Mouse (Mus musculus) heart, postnatal 14 days (tissue): ENCODE data around the gene Nfe2l2. TPM values are rescaled to one million over a fixed set of nuclear protein-coding genes. Genes with fewer than 3 reads are reported as not detected.
"Not testable (repeated sequence)": the region's sequence is repeated elsewhere in the genome, so short reads cannot be mapped to it uniquely, and the experiment has no call there.

ENCODE experiments used
- DNase-seq, 2 experiments: peaks; one replicate each; pipeline ENCODE4 v3.0.0; 2021 to 2022
- intact Hi-C: fragments of 180-260 bp; cut with DNase I; formaldehyde crosslinking; loops from one replicate; pipeline ENCODE4 v1.15.1; 2025
- total RNA-seq, 2 experiments: library from RNA; stranded (reverse); gene quantifications; 2 replicates each; pipeline ENCODE4 v1.2.3; 2021

Gene Nfe2l2
- total RNA-seq, 2 experiments from 2014 or later: 67.5 to 78.8 TPM

DNA sequence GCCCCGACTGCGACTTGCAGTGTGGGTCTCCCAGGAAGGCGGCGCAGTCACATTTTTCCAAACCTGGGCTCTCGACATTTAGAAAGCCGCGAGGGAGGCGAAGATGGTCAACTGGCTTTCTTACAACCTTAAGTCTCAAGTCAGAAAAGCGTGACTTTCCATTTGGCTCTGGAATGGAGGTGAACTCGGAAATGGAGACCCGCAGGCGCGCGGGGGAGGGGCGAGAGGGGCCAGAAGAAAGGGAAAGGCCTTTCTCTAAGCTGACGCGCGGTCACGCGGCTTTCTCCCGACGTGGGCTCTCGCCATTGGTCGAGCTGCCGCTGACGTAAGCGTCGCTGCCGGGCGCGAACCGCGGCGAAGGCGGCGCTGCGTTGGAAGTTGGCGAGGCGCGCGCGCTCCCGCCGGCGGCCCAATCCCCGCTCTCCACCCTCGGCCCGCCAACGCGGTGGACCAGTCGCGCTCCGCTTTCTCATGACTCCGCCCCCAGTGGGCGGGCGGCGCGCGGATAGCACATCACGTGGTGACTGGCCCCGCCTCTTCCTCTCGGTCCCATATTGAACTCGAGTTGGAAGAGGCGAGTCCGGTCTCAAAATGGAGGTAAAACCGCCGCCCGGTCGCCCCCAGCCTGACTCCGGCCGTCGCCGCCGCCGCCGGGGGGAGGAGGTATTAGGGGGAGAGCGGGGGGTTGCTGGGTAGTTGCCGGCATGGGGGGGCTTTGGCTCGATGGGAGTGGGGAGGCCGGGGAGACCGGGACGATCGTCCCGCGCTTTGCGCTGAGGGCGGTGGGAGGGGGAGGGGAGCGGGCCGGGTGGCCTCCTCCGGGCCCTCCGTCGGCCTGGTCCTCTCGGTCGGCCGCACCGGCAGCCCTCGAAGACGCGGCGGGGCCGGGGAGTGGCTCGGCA lies 45.5 kb downstream of the Nfe2l2 start, which contains the start of gene Hnrnpa3:
Gene Hnrnpa3, plus strand, starts transcription at position 535 of the 902 bp plus-strand sequence.
- intact Hi-C loops: loop anchor here (1.0 to 2.0 kb wide), 2 partner anchors 44 to 46 kb away; no protein-coding TSS in a partner anchor
- DNase-seq: peak; percentile 99

- intact Hi-C loops: loop anchor here (2.0 kb wide), 1 partner anchor 45 kb away; no protein-coding TSS in a partner anchor
- peak in 1 of 2 experiments; percentile 13 for DNase-seq
These were observed 46.3 kb downstream of the Nfe2l2 start for GRCm38 (mm10) chr2:75657907-75658691.

DNA sequence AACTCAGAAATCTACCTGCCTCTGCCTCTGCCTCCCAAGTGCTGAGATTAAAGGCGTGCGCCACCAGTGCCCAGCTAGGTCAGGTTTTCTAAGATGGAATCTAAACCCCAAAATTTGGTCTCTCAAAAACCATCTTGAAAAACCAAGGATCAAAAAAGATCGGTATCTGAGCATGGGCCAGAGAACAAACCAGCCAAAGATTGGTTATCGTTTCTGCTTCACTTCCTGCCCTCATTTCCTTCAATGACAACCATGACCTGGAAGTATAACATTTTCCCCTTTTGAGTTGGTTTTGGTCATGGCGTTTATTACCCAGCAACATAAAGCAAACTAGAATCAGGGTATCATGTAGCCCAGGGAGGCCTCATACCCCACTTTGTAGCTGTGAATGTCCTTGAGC lies 47.5 kb downstream of the Nfe2l2 start:
- DNase-seq: no peak
- intact Hi-C loops: no loop called here

DNA sequence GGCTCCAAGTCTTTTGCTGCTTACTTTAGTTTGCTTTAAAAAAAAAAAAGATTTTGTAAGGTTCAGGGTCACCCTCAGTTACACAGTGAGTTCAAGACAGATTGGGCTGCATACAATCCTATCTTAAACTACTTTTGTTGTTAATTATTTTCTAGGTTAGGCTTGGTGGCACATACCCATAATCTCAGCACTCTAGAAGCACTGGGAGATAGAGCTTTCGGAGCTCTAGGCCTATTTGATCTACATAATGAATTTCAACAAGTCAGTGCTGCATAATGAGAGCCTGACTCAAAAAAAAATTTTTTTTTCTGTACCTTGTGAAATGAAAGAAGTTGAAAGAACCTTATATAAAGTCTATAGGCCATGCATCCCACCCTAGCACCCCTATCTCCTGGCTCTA lies 49.8 kb downstream of the Nfe2l2 start:
- intact Hi-C loops: no loop called here
- no peak for DNase-seq

DNA sequence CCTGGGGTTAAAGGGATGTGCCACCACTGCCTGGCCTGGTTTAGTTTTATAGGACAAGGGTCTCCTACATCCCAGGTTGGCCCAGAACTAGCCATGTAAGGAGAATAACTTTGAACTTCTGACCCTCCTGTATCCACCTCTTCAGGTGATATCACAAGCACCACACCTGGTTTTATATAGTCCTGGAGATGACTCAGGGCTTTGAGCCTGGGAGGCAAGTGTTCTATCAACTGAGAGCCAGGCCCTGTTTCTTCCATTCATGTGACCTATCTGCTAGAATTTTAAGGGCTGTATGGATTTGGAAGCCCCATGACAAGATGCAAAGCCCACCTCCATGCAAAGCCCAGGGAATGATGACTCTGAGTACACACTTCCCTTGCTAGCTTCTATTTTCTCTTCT lies 51.3 kb downstream of the Nfe2l2 start:
- DNase-seq: no peak
- intact Hi-C loops: no loop called here

DNA sequence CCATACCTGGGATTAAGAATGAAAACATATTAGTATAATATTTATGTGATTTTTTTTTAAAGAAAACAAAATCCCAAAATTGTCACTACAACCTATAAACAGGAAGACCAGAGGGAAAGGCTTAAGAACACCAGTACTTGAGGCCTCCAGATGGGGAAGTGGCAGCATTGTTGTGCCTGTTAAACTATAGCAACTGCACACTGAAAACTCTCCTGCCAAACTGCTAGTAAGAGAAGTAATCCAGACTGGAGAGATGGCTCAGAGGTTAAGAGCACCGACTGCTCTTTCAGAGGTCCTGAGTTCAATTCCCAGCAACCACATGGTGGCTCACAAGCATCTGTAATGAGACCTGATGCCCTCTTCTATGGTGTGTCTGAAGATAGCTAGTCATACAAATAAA lies 54.0 kb downstream of the Nfe2l2 start:
- intact Hi-C loops: no loop called here
- DNase-seq: no peak

- intact Hi-C loops: no loop called here
- DNase-seq: no peak
These were observed 59.2 kb downstream of the Nfe2l2 start for GRCm38 (mm10) chr2:75645251-75645650.

GRCm38 (mm10) chr2:75643950-75644349 lies 60.5 kb downstream of the Nfe2l2 start:
- intact Hi-C loops: no loop called here
- DNase-seq: no peak

DNA sequence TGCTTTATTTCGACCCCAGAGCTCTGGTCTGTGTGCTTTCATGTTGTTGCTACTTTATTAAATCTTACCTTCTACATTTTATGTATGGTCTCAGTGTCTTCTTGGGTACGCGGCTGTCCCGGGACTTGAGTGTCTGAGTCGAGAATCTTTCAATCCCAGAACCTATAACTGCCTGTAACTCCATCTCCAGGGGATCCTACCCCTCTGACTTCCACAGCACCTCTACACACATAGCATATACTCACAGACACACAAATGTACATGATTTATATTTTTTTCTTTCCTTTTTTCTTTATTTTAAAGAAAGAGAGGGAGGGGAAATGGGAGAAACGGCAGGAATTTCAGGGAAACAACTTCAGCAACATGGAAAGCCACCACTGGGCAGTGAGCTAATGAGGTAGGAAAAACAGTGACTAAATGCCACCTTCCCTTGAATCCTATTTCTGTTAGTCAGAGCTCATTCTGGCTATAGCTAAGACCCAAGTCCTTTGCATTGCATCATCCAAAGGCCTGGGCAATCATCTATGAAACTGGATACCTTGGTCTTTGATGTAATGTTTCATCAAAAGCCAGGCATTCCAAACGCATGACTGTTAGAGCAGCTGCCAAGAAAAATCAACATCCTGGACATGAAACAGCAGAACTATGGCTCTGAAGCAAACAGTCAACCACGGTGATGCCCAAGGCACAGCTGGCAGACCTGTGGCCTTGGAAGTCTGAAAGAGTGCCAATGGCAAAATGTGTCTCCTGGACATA lies 61.5 kb downstream of the Nfe2l2 start:
- DNase-seq: peak in 1 of 2 experiments; percentile 41
- intact Hi-C loops: no loop called here

DNA sequence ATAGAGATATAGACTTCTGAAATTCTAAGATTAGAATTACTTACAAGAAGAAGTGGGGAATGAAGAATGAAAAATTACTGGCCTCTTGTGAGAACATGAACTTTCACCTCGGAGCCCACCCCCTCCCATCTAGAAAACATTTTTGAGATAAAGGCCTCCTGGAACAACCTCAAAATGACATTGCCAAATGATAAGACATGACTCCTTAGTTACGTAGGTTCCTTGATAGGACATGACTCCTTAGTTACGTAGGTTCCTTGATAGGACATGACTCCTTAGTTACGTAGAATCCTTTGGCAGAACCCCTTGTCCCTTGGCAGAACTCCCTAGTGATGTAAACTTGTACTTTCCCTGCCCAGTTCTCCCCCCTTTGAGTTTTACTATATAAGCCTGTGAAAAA lies 62.1 kb downstream of the Nfe2l2 start:
- DNase-seq, intact Hi-C loops: not testable (repeated sequence)

- intact Hi-C loops, DNase-seq: not testable (repeated sequence)
These were observed 64.9 kb downstream of the Nfe2l2 start for GRCm38 (mm10) chr2:75639535-75639934.

DNA sequence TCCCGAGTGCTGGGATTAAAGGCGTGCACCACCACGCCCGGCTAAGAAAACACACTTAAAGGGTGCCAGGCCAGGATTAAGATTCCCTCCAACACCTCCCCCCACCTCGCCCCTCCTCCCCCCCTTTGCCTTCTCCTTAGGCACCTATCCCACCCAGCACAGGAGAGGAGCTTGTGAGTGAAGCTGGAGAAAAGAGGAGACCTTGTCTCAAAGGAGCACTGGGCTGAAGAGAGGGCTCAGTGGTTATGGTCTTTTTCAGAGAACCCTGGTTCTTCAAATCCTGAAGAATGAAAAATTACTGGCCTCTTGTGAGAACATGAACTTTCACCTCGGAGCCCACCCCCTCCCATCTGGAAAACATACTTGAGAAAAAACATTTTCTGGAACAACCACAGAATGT lies 66.6 kb downstream of the Nfe2l2 start:
- DNase-seq, intact Hi-C loops: not testable (repeated sequence)

GRCm38 (mm10) chr2:75637361-75637760 lies 67.1 kb downstream of the Nfe2l2 start:
- DNase-seq: no peak
- intact Hi-C loops: no loop called here

DNA sequence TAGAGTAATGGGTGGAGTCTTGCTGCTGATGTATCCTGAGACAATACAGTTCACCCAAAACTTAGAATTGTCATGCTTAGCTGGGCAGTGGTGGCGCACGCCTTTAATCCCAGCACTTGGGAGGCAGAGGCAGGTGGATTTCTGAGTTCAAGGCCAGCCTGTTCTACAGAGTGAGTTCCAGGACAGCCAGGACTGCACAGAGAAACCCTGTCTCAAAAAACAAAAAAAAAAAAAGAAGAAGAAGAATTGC lies 67.5 kb downstream of the Nfe2l2 start:
- DNase-seq, intact Hi-C loops: not testable (repeated sequence)

GRCm38 (mm10) chr2:75636261-75637054 lies 68.0 kb downstream of the Nfe2l2 start:
- DNase-seq: peak in 1 of 2 experiments; percentile 36
- intact Hi-C loops: no loop called here

- intact Hi-C loops: not testable (repeated sequence)
These were observed 70.0 kb downstream of the Nfe2l2 start for GRCm38 (mm10) chr2:75634431-75634830.

GRCm38 (mm10) chr2:75633784-75634183 lies 70.7 kb downstream of the Nfe2l2 start:
- intact Hi-C loops: no loop called here
- no peak for DNase-seq

More at GRCm38 (mm10) chr2:75634431-75634830, 70.0 kb downstream of the Nfe2l2 start:
- DNase-seq: not testable (repeated sequence)

- DNase-seq: no peak
- intact Hi-C loops: no loop called here
These were observed 71.1 kb downstream of the Nfe2l2 start for GRCm38 (mm10) chr2:75633381-75633780.

DNA sequence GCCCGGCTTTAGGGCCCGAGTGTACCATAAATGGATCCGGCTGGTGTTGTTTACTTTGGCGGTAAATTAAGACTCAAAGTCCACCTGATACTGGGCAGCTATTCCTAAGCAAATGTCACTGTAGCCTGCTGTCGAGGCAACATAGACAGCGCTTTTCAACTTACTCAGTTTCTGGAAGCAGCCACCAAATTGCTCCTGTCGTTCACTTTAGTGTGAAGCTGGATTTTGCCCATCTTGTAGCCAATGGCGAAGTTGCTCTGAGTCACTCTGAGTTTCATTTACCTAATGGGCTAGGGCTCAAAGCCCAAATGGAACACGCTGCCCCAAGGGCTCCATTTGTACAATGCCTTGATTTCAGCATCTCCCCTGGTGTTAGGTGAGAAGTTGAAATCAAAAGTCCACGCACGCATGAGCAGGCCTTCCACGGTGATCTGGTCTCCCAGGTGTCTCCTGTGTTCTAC lies 71.7 kb downstream of the Nfe2l2 start:
- intact Hi-C loops: no loop called here
- DNase-seq: no peak

DNA sequence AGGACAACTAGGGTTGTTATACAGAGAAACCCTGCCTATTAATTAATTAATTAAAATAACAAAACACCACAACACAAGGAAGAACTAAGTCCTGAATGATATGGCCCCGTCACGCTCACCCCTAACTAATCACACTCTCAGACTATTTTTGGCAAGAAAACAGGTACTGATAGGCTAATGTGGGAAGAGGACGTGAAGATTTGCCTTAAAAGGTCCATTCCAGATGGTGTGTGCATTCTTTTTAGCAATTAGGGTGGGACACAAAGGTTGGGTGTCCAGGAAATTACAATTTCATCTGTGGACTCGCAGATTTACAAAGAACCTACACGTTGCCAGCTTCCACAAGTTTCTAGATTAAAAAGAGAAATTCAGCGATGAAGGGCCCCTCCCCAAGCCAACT lies 72.4 kb downstream of the Nfe2l2 start:
- intact Hi-C loops: no loop called here
- DNase-seq: no peak
